Mouse (Mus musculus) skeletal muscle tissue, adult 2 months (tissue): ENCODE data around the gene 1700056E22Rik.
A peak's percentile ranks its signal among the peaks of the same experiment; 100 is the strongest.

Experiments
- DNase-seq: peaks from one replicate; pipeline ENCODE4 v3.0.0-alpha.2; 2012; ENCODE audit warnings: low read depth, low spot score

Gene 1700056E22Rik

GRCm38 (mm10) chr1:184034011-184034557, at the start of gene 1700056E22Rik:
Gene 1700056E22Rik, minus strand, starts transcription at chr1:184034301.
- peak; percentile 98 for DNase-seq

- DNase-seq = no peak
Observed at GRCm38 (mm10) chr1:184083166-184083565, 49.1 kb upstream of the 1700056E22Rik start.

- DNase-seq = peak; percentile 64
Observed at GRCm38 (mm10) chr1:184082661-184083060, 48.6 kb upstream of the 1700056E22Rik start.

- DNase-seq = no peak
Observed at GRCm38 (mm10) chr1:184079304-184079703, 45.2 kb upstream of the 1700056E22Rik start.

- DNase-seq = peak; percentile 60
Observed at GRCm38 (mm10) chr1:184076756-184077155, 42.7 kb upstream of the 1700056E22Rik start.

GRCm38 (mm10) chr1:184076065-184076464, 42.0 kb upstream of the 1700056E22Rik start:
- no peak for DNase-seq

GRCm38 (mm10) chr1:184068971-184069370, 34.9 kb upstream of the 1700056E22Rik start:
- DNase-seq = no peak

GRCm38 (mm10) chr1:184067704-184068558, 33.8 kb upstream of the 1700056E22Rik start:
- no peak for DNase-seq

- DNase-seq = no peak
Observed at GRCm38 (mm10) chr1:184066460-184067287, 32.6 kb upstream of the 1700056E22Rik start.

GRCm38 (mm10) chr1:184065589-184066361, 31.7 kb upstream of the 1700056E22Rik start:
- no peak for DNase-seq

GRCm38 (mm10) chr1:184064306-184064705, 30.2 kb upstream of the 1700056E22Rik start:
- DNase-seq = peak; percentile 76

GRCm38 (mm10) chr1:184061901-184062300, 27.8 kb upstream of the 1700056E22Rik start:
- no peak for DNase-seq

- no peak for DNase-seq
Observed at GRCm38 (mm10) chr1:184060828-184061734, 27.0 kb upstream of the 1700056E22Rik start.

GRCm38 (mm10) chr1:184060381-184060780, 26.3 kb upstream of the 1700056E22Rik start:
- no peak for DNase-seq

- DNase-seq = peak; percentile 66
Observed at GRCm38 (mm10) chr1:184059814-184060213, 25.7 kb upstream of the 1700056E22Rik start.

GRCm38 (mm10) chr1:184058206-184058605, 24.1 kb upstream of the 1700056E22Rik start:
- DNase-seq = no peak

GRCm38 (mm10) chr1:184054176-184054575, 20.1 kb upstream of the 1700056E22Rik start:
- no peak for DNase-seq

- DNase-seq = no peak
Observed at GRCm38 (mm10) chr1:184053711-184054110, 19.6 kb upstream of the 1700056E22Rik start.

GRCm38 (mm10) chr1:184053141-184053540, 19.0 kb upstream of the 1700056E22Rik start:
- no peak for DNase-seq

- no peak for DNase-seq
Observed at GRCm38 (mm10) chr1:184052331-184052730, 18.2 kb upstream of the 1700056E22Rik start.
